Mouse (Mus musculus): Measurements from ENCODE around the gene Ncaph2. TPM values are rescaled to one million over a fixed set of nuclear protein-coding genes. Genes with fewer than 3 reads are reported as not detected.

Gene Ncaph2
- 12.9 TPM for polyA plus RNA-seq (2014; fragmentation: Illumina TruSeq; extraction: RNeasy Lipid Tissue Mini Kit (QIAGEN cat#74804))

GRCm38 (mm10) chr15:89355241-89356187 lies at the start of gene Ncaph2, which contains the start of gene Lmf2:
Gene Ncaph2, plus strand, starts transcription at chr15:89355719.
Gene Lmf2, minus strand, starts transcription at chr15:89355659.

DNA sequence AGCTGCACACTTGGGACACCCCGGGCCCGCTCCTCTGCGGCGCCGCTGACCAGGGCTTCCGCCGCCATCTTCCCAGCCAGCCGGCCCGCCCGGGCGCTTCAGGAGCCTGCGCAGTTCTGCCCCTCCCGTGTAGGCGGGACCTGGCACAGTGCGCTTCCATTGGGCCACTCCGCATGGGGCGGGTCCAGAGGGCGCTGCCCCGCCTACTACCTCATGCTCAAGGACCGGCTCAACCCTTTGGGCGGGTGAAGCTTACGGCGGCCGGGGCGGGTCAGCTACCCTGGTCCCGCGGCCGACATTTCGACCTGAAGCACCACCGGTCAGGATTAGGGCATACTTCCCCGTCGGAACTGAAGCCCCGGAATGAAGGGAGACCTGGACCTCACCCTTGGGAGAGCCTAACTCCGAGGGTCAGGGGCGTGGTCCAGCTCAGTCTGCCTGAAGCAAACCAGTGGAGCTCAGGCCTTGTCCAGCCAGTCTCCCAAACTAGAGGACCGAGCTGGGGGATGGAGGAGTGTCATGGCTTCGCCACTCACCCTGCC lies 40.3 kb upstream of the Ncaph2 start, which contains the start of gene Sbf1:
Gene Sbf1 (minus strand): TSS at position 122 of the 542 bp plus-strand sequence.

DNA sequence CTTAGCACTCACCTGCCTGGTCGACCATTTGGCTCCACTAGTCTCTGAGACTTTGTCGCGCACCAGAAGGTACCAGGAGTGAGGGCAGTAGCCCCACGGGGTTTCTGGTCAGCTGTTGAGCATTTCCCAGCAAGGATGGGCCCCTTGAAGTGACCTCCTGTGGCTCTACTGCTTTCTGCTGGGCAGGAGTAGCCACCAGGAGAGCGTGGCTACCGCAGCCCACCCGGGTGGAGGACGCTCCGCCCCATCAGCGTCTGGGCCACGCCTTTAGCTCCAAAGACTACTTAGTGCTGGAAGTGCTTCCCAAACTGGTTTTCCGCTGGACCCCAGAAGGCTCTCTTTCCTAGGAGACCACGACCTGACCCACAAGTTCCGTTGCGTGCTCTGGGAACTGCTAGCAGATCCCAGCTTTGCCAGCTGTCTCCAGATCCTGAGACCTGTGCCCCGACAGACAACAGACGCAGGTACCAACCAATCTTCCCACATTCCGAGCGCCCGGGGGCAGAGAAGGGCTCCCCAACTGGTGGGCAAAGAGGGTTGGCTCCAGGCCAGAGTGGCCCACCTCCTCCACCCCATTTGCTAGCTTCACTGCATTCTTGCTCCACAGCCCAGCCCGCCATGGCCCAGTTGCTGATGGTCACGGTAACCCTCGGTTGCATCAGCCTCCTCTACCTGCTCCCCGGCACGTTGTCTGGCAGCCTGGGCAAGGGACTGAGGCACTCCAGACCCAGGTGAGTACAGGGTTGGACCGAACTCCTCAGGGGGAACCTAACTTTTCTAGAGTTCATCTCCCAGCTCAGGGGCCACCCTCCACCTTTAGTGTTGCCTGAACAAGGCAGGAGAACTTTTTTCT lies 32.6 kb upstream of the Ncaph2 start, which contains the start of gene Adm2:
Gene Adm2 (plus strand): TSS at position 51 of the 853 bp plus-strand sequence.

DNA sequence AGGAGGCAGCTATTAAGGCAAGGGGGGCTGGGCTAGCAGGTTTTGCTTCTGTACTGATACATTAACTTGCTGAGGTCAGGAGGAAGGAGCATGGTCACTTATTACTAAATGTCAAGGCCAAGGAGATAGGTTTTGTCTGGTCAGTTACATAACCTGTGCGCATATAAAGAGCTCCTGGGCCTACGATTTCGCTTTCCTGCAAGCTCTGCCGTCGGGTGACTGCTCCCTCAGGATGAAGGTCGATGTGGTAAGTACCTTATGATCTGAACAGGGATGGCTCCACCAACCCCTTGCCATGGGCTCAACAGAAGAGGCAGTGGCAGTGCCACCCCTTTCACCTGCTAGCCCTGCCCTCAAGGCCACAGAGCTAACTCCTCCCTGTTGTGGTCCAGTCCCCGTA lies 21.2 kb upstream of the Ncaph2 start, which contains the start of gene Miox:
Gene Miox (plus strand): TSS at position 128 of the 400 bp plus-strand sequence.

DNA sequence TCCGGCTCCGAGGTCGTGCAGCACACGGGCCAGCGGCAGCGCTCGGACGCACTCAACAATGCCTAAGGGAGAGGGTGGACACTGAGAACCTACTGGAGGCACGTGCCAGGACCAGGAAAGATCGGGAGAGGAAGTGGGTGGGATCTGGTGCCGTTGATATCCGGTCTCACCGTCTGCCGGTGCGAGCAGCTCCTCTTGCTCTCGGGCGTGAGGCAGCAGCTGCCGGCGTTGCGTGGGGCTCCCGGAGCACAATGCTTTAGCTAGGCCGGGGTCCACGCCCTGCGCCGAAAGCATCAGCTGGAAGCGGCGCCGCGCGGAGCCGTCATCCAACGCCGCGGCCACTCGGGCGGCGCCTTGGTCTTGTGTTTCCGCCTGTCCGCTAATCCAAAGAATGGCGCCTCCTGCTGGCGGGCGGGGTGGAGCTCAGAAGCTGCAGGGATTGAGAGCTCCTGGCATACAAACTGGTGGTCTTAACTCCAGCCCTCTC lies 18.3 kb downstream of the Ncaph2 start, which contains the start of gene Sco2:
Gene Sco2 (minus strand): TSS at position 85 of the 487 bp plus-strand sequence.

DNA sequence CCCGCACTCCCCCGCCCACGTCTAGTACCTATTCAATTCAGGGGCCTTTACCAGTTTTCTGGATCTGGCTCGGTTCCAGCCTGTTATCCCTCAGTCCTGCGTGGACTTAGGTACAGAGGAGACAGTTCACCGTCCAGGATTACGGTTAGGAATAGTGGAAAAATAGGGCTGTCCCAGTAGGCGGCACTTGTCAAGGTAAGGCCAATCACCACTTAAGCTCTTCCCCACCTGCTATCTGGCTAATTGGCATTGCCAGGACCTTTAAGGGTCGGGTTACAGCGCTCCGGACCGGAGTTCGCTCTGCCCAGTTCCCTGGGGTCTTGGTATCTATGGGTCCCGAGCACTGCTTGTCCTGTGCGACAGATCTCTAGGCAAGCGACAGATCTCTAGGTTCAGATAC lies 21.4 kb downstream of the Ncaph2 start, which contains the start of gene Tymp:
Gene Tymp (minus strand): TSS at position 83 of the 400 bp plus-strand sequence.

GRCm38 (mm10) chr15:89378831-89379401 lies 23.4 kb downstream of the Ncaph2 start, which contains the start of gene Odf3b:
Gene Odf3b, minus strand, starts transcription at chr15:89379282.

DNA sequence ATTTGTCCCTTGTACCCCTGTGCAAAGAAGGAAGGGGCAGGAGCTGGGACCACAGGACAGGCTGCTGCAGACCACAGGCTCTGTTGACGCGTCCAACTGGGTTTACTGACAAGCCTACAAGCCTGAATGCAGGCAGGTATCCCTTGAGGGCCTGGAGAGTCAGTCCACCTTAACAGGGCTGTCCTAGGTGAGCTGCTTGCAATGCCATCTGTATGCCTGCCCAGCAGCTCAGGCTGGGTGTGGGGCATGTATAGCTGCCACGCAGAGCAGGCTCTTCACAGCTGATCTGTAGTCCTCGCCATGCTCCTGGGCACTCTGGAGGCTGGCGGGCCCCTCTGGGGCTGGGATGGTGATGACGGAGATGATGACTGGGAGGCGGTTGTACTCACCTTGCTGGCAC lies 29.1 kb downstream of the Ncaph2 start, which contains the start of gene Klhdc7b:
Gene Klhdc7b (plus strand): TSS at position 301 of the 400 bp plus-strand sequence.

DNA sequence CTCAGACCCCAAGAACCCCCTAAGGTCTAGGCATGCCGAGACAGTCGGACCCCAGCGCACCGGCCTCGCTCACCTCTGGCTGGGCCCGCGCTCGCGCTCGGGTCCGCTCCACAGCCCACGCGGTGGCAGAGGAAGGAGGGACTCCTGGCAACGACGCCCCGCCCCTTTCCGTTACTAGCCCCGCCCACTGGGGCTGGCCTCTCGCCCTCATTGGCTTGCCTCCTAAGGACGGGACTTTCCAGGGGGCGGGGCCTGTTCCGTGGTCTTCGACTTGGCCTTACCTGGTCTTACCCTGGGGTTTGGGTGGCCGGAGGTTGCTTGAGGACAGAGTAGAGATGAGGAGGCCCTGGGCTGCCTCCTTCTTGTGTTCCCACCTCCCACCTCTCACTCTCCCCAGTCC lies 54.6 kb downstream of the Ncaph2 start, which contains the start of gene Syce3:
Gene Syce3 (minus strand): TSS at position 386 of the 400 bp plus-strand sequence.

Other genes with a start within 250 kb of the Ncaph2 start
- gene Tubgcp6, start 232.6 kb upstream of the Ncaph2 start, polyA plus RNA-seq (2014; fragmentation: Illumina TruSeq; extraction: RNeasy Lipid Tissue Mini Kit (QIAGEN cat#74804)), result 1.3 TPM
- not detected for gene Hdac10, start 227.0 kb upstream of the Ncaph2 start, polyA plus RNA-seq (2014; fragmentation: Illumina TruSeq; extraction: RNeasy Lipid Tissue Mini Kit (QIAGEN cat#74804))
- gene Mapk12, start 215.0 kb upstream of the Ncaph2 start, polyA plus RNA-seq (2014; fragmentation: Illumina TruSeq; extraction: RNeasy Lipid Tissue Mini Kit (QIAGEN cat#74804)), result not detected
- gene Mapk11, start 206.1 kb upstream of the Ncaph2 start, polyA plus RNA-seq (2014; fragmentation: Illumina TruSeq; extraction: RNeasy Lipid Tissue Mini Kit (QIAGEN cat#74804)), result not detected
- gene Plxnb2, start 174.9 kb upstream of the Ncaph2 start, polyA plus RNA-seq (2014; fragmentation: Illumina TruSeq; extraction: RNeasy Lipid Tissue Mini Kit (QIAGEN cat#74804)), result 6.7 TPM
- 0.17 TPM for gene Dennd6b, start 159.2 kb upstream of the Ncaph2 start, polyA plus RNA-seq (2014; fragmentation: Illumina TruSeq; extraction: RNeasy Lipid Tissue Mini Kit (QIAGEN cat#74804))
- gene Ppp6r2, start 144.2 kb upstream of the Ncaph2 start, polyA plus RNA-seq (2014; fragmentation: Illumina TruSeq; extraction: RNeasy Lipid Tissue Mini Kit (QIAGEN cat#74804)), result 5.9 TPM
- 1.5 TPM for gene Sbf1, start 40.4 kb upstream of the Ncaph2 start, polyA plus RNA-seq (2014; fragmentation: Illumina TruSeq; extraction: RNeasy Lipid Tissue Mini Kit (QIAGEN cat#74804))
- not detected for gene Adm2, start 33.0 kb upstream of the Ncaph2 start, polyA plus RNA-seq (2014; fragmentation: Illumina TruSeq; extraction: RNeasy Lipid Tissue Mini Kit (QIAGEN cat#74804))
- not detected for gene Miox, start 21.3 kb upstream of the Ncaph2 start, polyA plus RNA-seq (2014; fragmentation: Illumina TruSeq; extraction: RNeasy Lipid Tissue Mini Kit (QIAGEN cat#74804))
- gene Lmf2, start 60 bp upstream of the Ncaph2 start, polyA plus RNA-seq (2014; fragmentation: Illumina TruSeq; extraction: RNeasy Lipid Tissue Mini Kit (QIAGEN cat#74804)), result 0.86 TPM
- gene Sco2, start 18.1 kb downstream of the Ncaph2 start, polyA plus RNA-seq (2014; fragmentation: Illumina TruSeq; extraction: RNeasy Lipid Tissue Mini Kit (QIAGEN cat#74804)), result not detected
- gene Tymp, start 21.3 kb downstream of the Ncaph2 start, polyA plus RNA-seq (2014; fragmentation: Illumina TruSeq; extraction: RNeasy Lipid Tissue Mini Kit (QIAGEN cat#74804)), result not detected
- gene Odf3b, start 23.6 kb downstream of the Ncaph2 start, polyA plus RNA-seq (2014; fragmentation: Illumina TruSeq; extraction: RNeasy Lipid Tissue Mini Kit (QIAGEN cat#74804)), result not detected
- not detected for gene Klhdc7b, start 29.2 kb downstream of the Ncaph2 start, polyA plus RNA-seq (2014; fragmentation: Illumina TruSeq; extraction: RNeasy Lipid Tissue Mini Kit (QIAGEN cat#74804))
- gene Syce3, start 54.8 kb downstream of the Ncaph2 start, polyA plus RNA-seq (2014; fragmentation: Illumina TruSeq; extraction: RNeasy Lipid Tissue Mini Kit (QIAGEN cat#74804)), result not detected
- gene Cpt1b, start 70.1 kb downstream of the Ncaph2 start, polyA plus RNA-seq (2014; fragmentation: Illumina TruSeq; extraction: RNeasy Lipid Tissue Mini Kit (QIAGEN cat#74804)), result not detected
- 0.48 TPM for gene C730034F03Rik, start 73.9 kb downstream of the Ncaph2 start, polyA plus RNA-seq (2014; fragmentation: Illumina TruSeq; extraction: RNeasy Lipid Tissue Mini Kit (QIAGEN cat#74804))
- not detected for gene Gm44502, start 74.0 kb downstream of the Ncaph2 start, polyA plus RNA-seq (2014; fragmentation: Illumina TruSeq; extraction: RNeasy Lipid Tissue Mini Kit (QIAGEN cat#74804))
- gene Chkb, start 74.2 kb downstream of the Ncaph2 start, polyA plus RNA-seq (2014; fragmentation: Illumina TruSeq; extraction: RNeasy Lipid Tissue Mini Kit (QIAGEN cat#74804)), result 19.3 TPM
- 0.20 TPM for gene Mapk8ip2, start 98.2 kb downstream of the Ncaph2 start, polyA plus RNA-seq (2014; fragmentation: Illumina TruSeq; extraction: RNeasy Lipid Tissue Mini Kit (QIAGEN cat#74804))
- 1.9 TPM for gene Arsa, start 121.7 kb downstream of the Ncaph2 start, polyA plus RNA-seq (2014; fragmentation: Illumina TruSeq; extraction: RNeasy Lipid Tissue Mini Kit (QIAGEN cat#74804))
- gene Shank3, start 143.9 kb downstream of the Ncaph2 start, polyA plus RNA-seq (2014; fragmentation: Illumina TruSeq; extraction: RNeasy Lipid Tissue Mini Kit (QIAGEN cat#74804)), result 1.00 TPM
- gene Acr, start 212.6 kb downstream of the Ncaph2 start, polyA plus RNA-seq (2014; fragmentation: Illumina TruSeq; extraction: RNeasy Lipid Tissue Mini Kit (QIAGEN cat#74804)), result not detected
- 11.1 TPM for gene Rabl2, start 236.2 kb downstream of the Ncaph2 start, polyA plus RNA-seq (2014; fragmentation: Illumina TruSeq; extraction: RNeasy Lipid Tissue Mini Kit (QIAGEN cat#74804))